Mouse (Mus musculus) frontal cortex, postnatal 36 days (tissue): ENCODE results near the gene Kif3a.

ENCODE experiments used
- DNase-seq, 2 experiments: peaks; one replicate each; pipeline ENCODE4 v3.0.0; 2022; ENCODE audit warnings: low spot score in 2 of 2

The Kif3a gene

GRCm38 (mm10) chr11:53651441-53651840 is 84.3 kb downstream of the Kif3a start:
- DNase-seq, result no peak
